ENCODE assay signal across 9 mouse cellular contexts in the genomic region with DNA sequence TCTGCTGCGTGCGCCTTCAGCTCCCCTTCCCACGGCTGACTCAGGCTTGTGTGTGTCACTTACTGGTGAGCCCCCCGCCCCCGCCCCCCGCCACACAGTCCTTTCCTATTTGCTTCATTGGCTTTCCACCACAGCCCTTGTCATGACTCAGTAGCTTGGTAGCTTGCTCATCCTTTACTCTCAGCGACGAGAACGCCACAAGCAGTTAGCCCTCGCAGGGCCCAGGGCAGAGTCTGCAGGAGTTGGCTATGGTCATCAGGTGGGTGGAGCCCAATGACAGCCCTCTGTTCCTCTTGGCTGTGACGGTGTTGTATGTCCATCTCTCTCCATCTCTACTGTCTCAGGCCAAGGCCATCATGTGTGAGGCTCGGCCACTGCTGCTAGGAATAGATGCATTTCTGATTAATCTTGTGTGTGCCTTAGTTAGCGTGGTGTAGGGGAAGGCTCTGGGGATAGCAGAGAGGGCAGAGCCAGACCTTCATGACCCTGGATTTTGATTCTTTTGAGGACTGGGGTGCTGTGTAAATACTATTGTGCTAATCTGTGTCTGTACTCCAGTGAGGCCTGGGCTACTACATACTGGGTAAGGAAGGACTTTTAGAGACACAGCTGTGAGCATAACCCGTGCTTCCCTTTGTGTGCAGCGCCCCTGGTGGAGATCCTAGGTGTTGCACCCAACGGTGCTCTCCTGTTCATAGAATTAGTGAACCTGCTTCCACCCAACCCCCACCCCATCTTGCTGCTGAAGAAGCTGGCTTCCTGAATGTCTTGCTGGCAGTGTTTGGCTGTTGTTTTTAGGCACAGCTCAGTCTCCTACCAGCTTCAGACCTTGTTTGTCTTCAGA. TPM values are rescaled to one million over a fixed set of nuclear protein-coding genes. Genes with fewer than 3 reads are reported as not detected.
DNase-seq lines count a peak whose midpoint lies in the region; ATAC-seq and TF ChIP-seq lines count a peak whose summit lies in the region.
"Had no signal": no experiment of that assay in that cellular context is flagged by ENCODE, and none has a peak within 500 bp of the region (broad histone marks: within the 10 kb centered on the region; RNA-seq: fewer than 3 reads in every experiment).

No protein-coding gene starts in this region.

- H3K4me3 ChIP-seq in left cerebral cortex, adult 2 months, result no peak overlapping the region

- in situ Hi-C loops in Patski (cut with MboI; ENCODE audit: low pct_unique_long_range_greater_than_20kb), result no loop called here

- intact Hi-C loops in left cerebral cortex, adult 2 months (cut with DNase I), result no loop called here

- peak; percentile 85 for ATAC-seq in Patski
- peak; percentile 71 for ATAC-seq in megakaryocyte-erythroid progenitor cell, adult 5-6 weeks (replicated peaks; ENCODE audit: low FRiP score, low TSS enrichment, poor library complexity, severe bottlenecking)

- H3K27me3 ChIP-seq in Patski, result no peaks in the 10 kb centered on the region

- no peak overlapping the region for H3K27ac ChIP-seq in left cerebral cortex, adult 2 months
- H3K27ac ChIP-seq: macrophage had no signal

- DNase-seq in Patski (ENCODE audit: low read depth, low spot score), result peak; percentile 85
- DNase-seq in cerebellum, postnatal 10 days, result peak; percentile 98 to 99
- DNase-seq in frontal cortex, postnatal 36 days (ENCODE audit: low spot score in 2 of 2), result peak; percentile 73 to 84
- peak; percentile 79 for DNase-seq in hindlimb bud, embryonic 11.5 days (ENCODE audit: extremely low spot score, low read depth, low spot score)
- peak; percentile 77 to 79 for DNase-seq in left cerebral cortex, adult 2 months (ENCODE audit: extremely low spot score in 1 of 2, low spot score in 2 of 2)
- DNase-seq in right cerebral cortex, postnatal 10 days (ENCODE audit: low spot score in 2 of 2), result peak; percentile 87 to 93
- peak; percentile 88 for DNase-seq in urinary bladder, postnatal 14 days (ENCODE audit: low spot score)

- POLR2A ChIA-PET in Patski (lab: Charles Lee), result interaction anchor here (1.9 kb wide), 1 partner anchor 11 kb away, joined by 4 read pairs; no protein-coding TSS in a partner anchor

- no peak for TF ChIP-seq CTCF in Patski (IDR thresholded peaks at IDR 0.05)
- TF ChIP-seq CTCF in left cerebral cortex, adult 2 months (IDR thresholded peaks at IDR 0.05), result peak; percentile 83

- CTCF ChIA-PET in Patski (lab: Charles Lee), result interaction anchor here (0.6 to 3.2 kb wide), 14 partner anchors 10 to 190 kb away, joined by 3 to 23 read pairs (median 5); partner anchors contain the start of gene Glis1

RNA-seq across cellular contexts. Expression of gene Glis1, which starts 19.0 kb away (rescaled TPM):
- 1.1 TPM for polyA plus RNA-seq in Patski (2021)
- 1 to 10 TPM; 1.5 to 2.9 TPM for total RNA-seq in left cerebral cortex, adult 2 months (2021)
- total RNA-seq in megakaryocyte-erythroid progenitor cell, adult 5-6 weeks (2014; fragmentation: Nextera tagmentation), result 1.4 TPM in 1 of 2 replicates, not detected in the other
- total RNA-seq in megakaryocyte-erythroid progenitor cell, adult 5-6 weeks (2017), result not detected in 2 replicates
- polyA plus RNA-seq: macrophage had no signal
